Mouse (Mus musculus) thymus, adult 2 months (tissue): ENCODE data around the gene Nubp1.

Experiments
- CTCF ChIP-seq: fragments of 200-500 bp; IDR thresholded peaks from 2 replicates; pipeline ENCODE4 v1.5.1; 2012; ENCODE audit warnings: mild to moderate bottlenecking, control low read depth, low read length, moderate library complexity, borderline replicate concordance; ENCODE audit not compliant: control insufficient read depth, poor library complexity, insufficient read depth; ENCODE audit errors: extremely low read depth
- POLR2A ChIP-seq: fragments of 200-500 bp; IDR thresholded peaks from 2 replicates; pipeline ENCODE4 v1.6.1; 2012; ENCODE audit warnings: mild to moderate bottlenecking, low read length, control low read depth, moderate library complexity; ENCODE audit not compliant: control insufficient read depth, poor library complexity, insufficient read depth; ENCODE audit errors: extremely low read depth

DNA sequence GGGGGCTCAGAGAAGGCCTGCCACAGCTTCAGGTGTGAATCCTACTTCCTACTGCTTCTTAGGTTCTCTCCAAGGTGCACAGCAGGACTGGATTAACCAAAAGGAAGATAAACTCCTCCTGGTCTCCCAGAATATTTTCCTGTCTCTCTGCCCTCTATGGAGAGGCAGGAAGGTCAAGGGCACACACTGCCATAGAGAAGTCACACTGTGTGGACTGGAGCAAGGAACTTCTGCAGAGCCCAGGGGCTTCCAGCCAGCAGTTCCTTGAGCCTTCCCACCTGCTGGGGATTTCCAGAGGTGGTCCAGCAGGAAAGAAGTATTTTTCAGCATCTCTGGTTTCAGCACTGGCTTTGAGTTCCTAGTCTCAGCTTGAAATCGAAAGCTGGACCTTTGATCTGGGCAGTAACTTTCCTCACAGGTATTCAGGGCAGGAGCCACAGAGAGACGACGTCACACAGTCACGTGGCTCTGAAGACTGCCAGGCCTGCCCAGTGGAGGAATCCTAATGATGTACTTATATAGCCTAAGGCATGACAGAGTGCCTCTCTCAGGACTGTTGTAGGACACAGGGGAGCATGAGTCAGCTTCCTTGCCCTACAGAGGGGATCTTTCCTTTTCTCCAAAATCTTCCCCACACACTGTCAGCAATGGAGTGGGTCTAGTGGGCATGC is 53.4 kb downstream of the Nubp1 start:
- TF ChIP-seq CTCF = no peak
- TF ChIP-seq POLR2A = no peak
